Mouse (Mus musculus) hindbrain, embryonic 14.5 days (tissue): ENCODE measurements around the gene Pdzrn4. TPM values are rescaled to one million over a fixed set of nuclear protein-coding genes. Genes with fewer than 3 reads are reported as not detected.
A peak's percentile ranks its signal among the peaks of the same experiment; 100 is the strongest.

ENCODE experiments used
- ATAC-seq: fragments of 200-750 bp; cut with Nextera tagmentation; 2 replicates; pipeline ENCODE4 v1.8.0; 2017; ENCODE audit warnings: moderate number of reproducible peaks, mild to moderate bottlenecking, moderate TSS enrichment, moderate library complexity; ENCODE audit not compliant: low FRiP score
- DNase-seq: peaks from one replicate; pipeline ENCODE4 v3.0.0-alpha.2; 2015; ENCODE audit warnings: low spot score
- H3K27ac ChIP-seq: fragments of 300-500 bp; sonication (generic); 2 replicates; pipeline ENCODE4 v1.5.1; 2014; ENCODE audit warnings: mild to moderate bottlenecking, moderate library complexity
- H3K27me3 ChIP-seq: fragments of 300-500 bp; sonication (generic); 2 replicates; pipeline ENCODE4 v1.6.1; 2014; ENCODE audit warnings: mild to moderate bottlenecking, low read length, mixed read lengths; ENCODE audit not compliant: control insufficient read depth, insufficient read depth
- H3K36me3 ChIP-seq: fragments of 300-500 bp; sonication (generic); replicated peaks from 2 replicates; pipeline ENCODE4 v1.6.1; 2014; ENCODE audit not compliant: control insufficient read depth, insufficient read depth
- H3K4me1 ChIP-seq: fragments of 300-500 bp; sonication (generic); replicated peaks from 2 replicates; pipeline ENCODE4 v1.6.1; 2014; ENCODE audit warnings: antibody characterized with exemption, low read length, mixed read lengths; ENCODE audit not compliant: control insufficient read depth, insufficient read depth
- H3K4me2 ChIP-seq: fragments of 300-500 bp; sonication (generic); replicated peaks from 2 replicates; pipeline ENCODE4 v1.6.1; 2014; ENCODE audit warnings: mild to moderate bottlenecking, moderate library complexity
- H3K4me3 ChIP-seq: fragments of 300-500 bp; sonication (generic); replicated peaks from 2 replicates; pipeline ENCODE4 v1.5.1; 2014; ENCODE audit warnings: mild to moderate bottlenecking, low read length
- H3K9ac ChIP-seq: fragments of 300-500 bp; sonication (generic); 2 replicates; pipeline ENCODE4 v1.6.1; 2014
- H3K9me3 ChIP-seq: fragments of 300-500 bp; sonication (generic); 2 replicates; pipeline ENCODE4 v1.6.1; 2016; ENCODE audit warnings: low read length; ENCODE audit not compliant: control insufficient read depth
- WGBS: fragments of 180-500 bp; shearing (Covaris S2); extraction: QIAGEN DNeasy Blood & Tissue Kit; methylation state at CpG from one replicate; pipeline ENCODE4 v1.1.7; 2014; 5-methylcytosine and 5-hydroxymethylcytosine counted together
- polyA plus RNA-seq: library from polyadenylated mRNA; unstranded; fragments of >200 nt; fragmentation: Nextera tagmentation; extraction: Ambion mirVana; gene quantifications from 2 replicates; pipeline ENCODE4 v1.2.1, GENCODE M21; 2014

Gene Pdzrn4
- polyA plus RNA-seq, 1 experiment from 2014 or later = 33.5 TPM

DNA sequence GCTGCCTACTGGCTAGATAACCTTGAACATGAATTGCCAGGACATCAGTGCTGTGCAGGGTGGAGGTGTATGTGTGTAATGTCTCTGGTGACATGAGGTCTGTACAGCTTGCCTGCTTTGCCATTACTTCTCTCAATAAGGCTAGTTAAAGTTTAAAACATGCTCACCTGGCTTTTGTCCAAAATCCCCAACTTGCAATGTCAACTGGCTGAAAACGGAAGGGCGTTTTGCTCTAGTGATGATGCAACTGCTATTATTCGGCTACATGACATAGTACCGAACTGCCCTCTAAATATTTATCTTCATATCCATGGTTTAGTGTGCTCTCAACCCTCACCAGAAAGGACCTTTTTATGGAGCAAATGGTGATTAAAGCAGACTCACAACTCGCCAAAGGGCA lies 161.9 kb downstream of the Pdzrn4 start:
- H3K4me1 ChIP-seq = no peaks in the 10 kb centered on the region
- no peaks in the 10 kb centered on the region for H3K9me3 ChIP-seq
- no peak overlapping the region for H3K4me2 ChIP-seq
- H3K4me3 ChIP-seq = no peak overlapping the region
- 93% methylated on average over 5 of the region's 5 CpGs for WGBS
- H3K27ac ChIP-seq = no peak overlapping the region
- H3K36me3 ChIP-seq = no peaks in the 10 kb centered on the region
- DNase-seq (no peak), ATAC-seq (no peak)
- no peaks in the 10 kb centered on the region for H3K27me3 ChIP-seq
- H3K9ac ChIP-seq = no peak overlapping the region

DNA sequence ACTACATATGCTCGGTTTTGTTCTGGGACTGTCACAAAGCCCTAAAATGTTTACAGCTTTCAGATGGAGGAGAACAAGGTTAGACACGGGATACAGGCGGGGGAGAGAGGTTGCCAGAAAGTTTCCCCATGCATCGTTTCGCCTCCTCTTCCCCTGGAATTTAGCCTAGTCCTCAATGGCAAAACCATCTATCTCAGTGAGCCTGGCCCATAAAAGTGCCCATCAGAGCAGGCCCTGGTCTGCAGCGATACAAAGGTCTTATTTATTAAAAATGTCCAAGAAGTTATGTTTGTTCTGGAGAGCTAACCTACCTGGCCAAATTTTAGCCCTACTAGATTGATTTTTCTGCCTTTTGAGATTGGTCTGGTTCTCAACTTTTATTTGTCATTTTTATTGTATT lies 165.5 kb downstream of the Pdzrn4 start:
- Histone ChIP-seq H3K36me3 (no peaks in the 10 kb centered on the region), H3K9me3 (no peaks in the 10 kb centered on the region), H3K4me1 (no peaks in the 10 kb centered on the region), H3K4me2 (no peak overlapping the region), H3K4me3 (no peak overlapping the region), H3K27ac (no peak overlapping the region), H3K27me3 (no peaks in the 10 kb centered on the region), H3K9ac (no peak overlapping the region)
- ATAC-seq = no peak
- 89% methylated on average over 6 of the region's 6 CpGs for WGBS
- DNase-seq = no peak

DNA sequence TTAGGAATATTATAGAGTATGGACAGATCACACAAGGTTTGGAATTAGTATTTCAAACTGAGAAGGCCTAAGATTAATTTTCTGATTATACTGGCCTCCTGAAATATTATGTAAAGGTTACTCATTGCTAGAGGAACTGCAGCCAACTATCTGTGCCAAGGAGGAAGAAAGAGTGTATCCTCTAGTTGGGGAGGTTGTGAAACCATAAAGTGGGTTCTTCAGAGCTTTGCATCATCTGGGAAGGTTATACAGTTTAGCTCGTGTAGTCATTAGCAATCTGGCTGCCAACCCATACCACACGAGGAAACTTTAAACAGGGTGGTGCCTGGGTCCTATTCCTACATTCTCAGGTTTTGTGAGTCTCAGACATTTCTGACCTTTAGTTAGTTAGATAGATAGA lies 166.9 kb downstream of the Pdzrn4 start:
- 81% methylated on average over 2 of the region's 2 CpGs for WGBS
- H3K4me2 ChIP-seq = no peak overlapping the region
- H3K9me3 ChIP-seq = no peaks in the 10 kb centered on the region
- no peak for ATAC-seq
- H3K36me3 ChIP-seq = no peaks in the 10 kb centered on the region
- H3K27me3 ChIP-seq = no peaks in the 10 kb centered on the region
- no peaks in the 10 kb centered on the region for H3K4me1 ChIP-seq
- no peak for DNase-seq
- no peak overlapping the region for H3K27ac ChIP-seq
- H3K4me3 ChIP-seq = no peak overlapping the region
- no peak overlapping the region for H3K9ac ChIP-seq

DNA sequence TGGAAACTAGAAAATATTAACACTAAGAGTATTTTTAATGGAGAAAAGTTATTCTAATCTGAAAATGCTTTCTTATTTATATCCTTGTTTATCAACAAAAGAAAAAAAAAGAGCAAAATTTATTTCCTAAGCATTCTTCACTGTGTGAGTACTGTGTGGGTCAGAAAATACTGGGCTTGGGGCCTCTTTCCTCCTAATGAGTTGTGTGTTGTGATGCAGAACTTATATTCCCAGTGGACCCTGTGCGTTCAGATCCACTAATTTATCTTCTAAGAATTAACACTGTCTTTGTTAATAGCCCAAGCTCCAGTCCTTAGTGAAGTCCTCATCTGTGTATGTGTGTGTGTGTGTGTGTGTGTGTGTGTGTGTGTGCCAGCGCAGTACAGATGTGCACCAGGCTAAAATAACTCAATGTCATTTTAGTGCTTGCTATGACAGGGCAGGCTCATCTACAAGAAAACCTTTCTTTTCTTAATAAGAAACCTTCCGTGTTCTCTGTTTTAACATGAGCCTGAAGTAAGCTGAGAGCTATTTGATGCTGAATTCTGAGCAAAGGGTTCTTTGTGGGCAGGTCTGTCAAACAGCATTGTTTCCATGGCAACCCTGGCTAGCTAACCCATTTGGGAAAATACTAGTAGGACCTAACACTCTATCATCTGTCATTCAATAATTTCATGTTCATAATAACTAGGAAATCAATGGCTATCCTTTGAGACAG lies 174.0 kb downstream of the Pdzrn4 start:
- Histone ChIP-seq H3K9ac (0 out of 2 replicates have a peak overlapping the region, but pooled peaks have one; percentile 16), H3K4me2 (0 out of 2 replicates have a peak overlapping the region, but pooled peaks have one; percentile 13), H3K36me3 (no peaks in the 10 kb centered on the region), H3K27me3 (no peaks in the 10 kb centered on the region), H3K4me1 (peaks cover 14% of the 10 kb centered on the region), H3K27ac (peak overlapping the region; percentile 80), H3K9me3 (no peaks in the 10 kb centered on the region), H3K4me3 (no peak overlapping the region)
- peak; percentile 77; the same call in 1 of the 2 replicates for ATAC-seq
- 36% methylated on average over 3 of the region's 3 CpGs for WGBS
- DNase-seq = peak; percentile 67

DNA sequence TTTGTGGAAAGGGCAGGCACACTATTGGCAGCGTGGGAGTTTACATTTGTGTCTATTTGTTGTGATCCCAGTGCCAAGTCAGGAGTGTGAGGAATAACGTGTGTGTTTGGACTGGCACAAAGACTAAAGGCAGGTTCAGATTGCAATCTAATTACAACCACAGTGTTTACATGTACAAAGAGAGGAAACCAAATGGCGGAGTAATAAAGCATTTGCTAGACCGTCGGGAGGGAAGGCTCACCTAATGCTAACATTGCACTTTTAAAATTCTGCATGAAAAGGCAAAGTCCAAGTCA lies 174.5 kb downstream of the Pdzrn4 start:
- Histone ChIP-seq H3K9ac (no peak overlapping the region), H3K27me3 (no peaks in the 10 kb centered on the region), H3K9me3 (no peaks in the 10 kb centered on the region), H3K4me2 (0 out of 2 replicates have a peak overlapping the region, but pooled peaks have one; percentile 13), H3K4me3 (no peak overlapping the region), H3K36me3 (no peaks in the 10 kb centered on the region), H3K27ac (peak overlapping the region; percentile 80), H3K4me1 (peaks cover 14% of the 10 kb centered on the region)
- ATAC-seq = 0 out of 2 replicates have a peak, but pooled peaks have one; percentile 14
- 43% methylated on average over 5 of the region's 5 CpGs for WGBS
- peak; percentile 47 for DNase-seq

DNA sequence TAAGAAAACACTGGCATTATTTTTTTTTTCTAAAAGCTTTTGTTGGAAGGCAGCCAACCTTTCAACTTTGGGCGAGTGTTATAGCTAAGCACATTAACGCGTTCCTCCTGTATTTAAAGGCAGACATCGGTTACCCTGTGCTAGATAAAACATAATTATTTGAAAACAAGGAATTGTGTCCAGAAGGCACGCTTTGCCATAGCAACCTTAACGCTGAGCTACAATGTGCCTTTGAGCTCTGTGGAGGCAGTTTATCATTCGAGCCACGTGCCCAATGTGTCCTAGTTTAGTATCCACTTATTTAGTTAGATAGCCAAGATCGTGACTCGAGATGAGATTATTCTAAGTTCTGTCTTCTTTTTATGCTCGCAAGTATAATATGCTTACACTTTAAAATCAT lies 180.8 kb downstream of the Pdzrn4 start:
- 14% methylated on average over 11 of the region's 11 CpGs for WGBS
- Histone ChIP-seq H3K27me3 (no peaks in the 10 kb centered on the region), H3K4me2 (peak overlapping the region; percentile 26), H3K9me3 (no peaks in the 10 kb centered on the region), H3K27ac (0 out of 2 replicates have a peak overlapping the region, but pooled peaks have one; percentile 11), H3K36me3 (no peaks in the 10 kb centered on the region), H3K9ac (no peak overlapping the region; the same call in 1 of the 2 replicates), H3K4me3 (no peak overlapping the region), H3K4me1 (peaks cover 24% of the 10 kb centered on the region; the same call in 1 of the 2 replicates)
- DNase-seq (peak; percentile 65), ATAC-seq (no peak)

DNA sequence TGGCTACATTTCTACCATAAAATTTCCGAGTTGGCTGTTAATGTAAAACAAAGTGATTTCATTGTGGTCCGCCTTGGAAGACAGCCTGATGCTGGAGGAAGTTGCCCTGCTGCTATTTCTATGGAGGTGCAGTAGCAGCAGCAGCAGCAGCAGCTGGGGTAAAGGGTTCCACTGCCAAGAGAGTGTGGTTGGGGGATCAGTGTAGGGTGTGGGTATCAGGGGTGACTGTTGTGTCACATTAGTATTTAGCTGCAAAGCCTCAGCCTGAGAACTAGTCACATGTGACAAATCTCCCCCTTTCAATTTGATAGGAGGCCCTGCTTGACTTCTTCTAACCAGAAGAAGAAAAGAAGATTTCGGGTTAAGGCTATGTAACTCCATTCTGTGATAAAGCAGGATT lies 183.5 kb downstream of the Pdzrn4 start:
- DNase-seq (no peak), ATAC-seq (no peak)
- H3K4me1 ChIP-seq = peaks cover 24% of the 10 kb centered on the region; the same call in 1 of the 2 replicates
- H3K36me3 ChIP-seq = no peaks in the 10 kb centered on the region
- H3K9ac ChIP-seq = no peak overlapping the region
- no peak overlapping the region for H3K4me2 ChIP-seq
- no peak overlapping the region for H3K4me3 ChIP-seq
- no peaks in the 10 kb centered on the region for H3K9me3 ChIP-seq
- no peaks in the 10 kb centered on the region for H3K27me3 ChIP-seq
- 49% methylated on average over 3 of the region's 3 CpGs for WGBS
- no peak overlapping the region for H3K27ac ChIP-seq

DNA sequence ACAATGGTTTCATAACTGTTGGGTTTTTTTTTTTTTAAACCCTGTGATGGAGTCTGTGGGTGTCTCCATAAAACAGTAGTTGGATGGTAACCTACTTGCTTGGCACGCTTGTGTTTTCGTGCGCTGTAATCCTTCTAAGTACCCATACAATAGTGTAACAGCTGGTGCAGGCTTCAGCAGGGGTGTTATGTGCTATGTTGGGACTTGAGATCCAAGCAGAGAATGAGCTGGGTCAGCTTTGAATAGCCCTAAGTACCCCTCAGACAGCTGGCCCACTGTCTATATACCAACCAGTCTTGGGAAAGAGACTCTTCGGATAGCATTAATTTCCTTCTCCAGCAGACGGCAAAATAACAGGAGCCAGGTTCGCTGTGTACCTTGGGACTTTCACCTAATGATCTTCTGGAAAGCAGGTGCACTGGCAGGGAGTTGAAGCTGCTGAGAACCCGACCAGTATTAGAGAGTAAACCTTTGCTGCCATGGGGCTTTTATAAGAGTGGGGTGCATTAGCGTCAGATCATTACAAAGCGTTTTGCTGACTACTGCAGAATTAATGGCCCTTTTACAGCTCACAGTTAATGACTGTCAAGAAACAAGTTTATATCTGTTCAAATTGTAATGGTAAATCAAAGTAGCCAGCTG lies 184.2 kb downstream of the Pdzrn4 start:
- Histone ChIP-seq H3K27me3 (no peaks in the 10 kb centered on the region), H3K9me3 (no peaks in the 10 kb centered on the region), H3K9ac (no peak overlapping the region), H3K4me1 (peaks cover 24% of the 10 kb centered on the region; the same call in 1 of the 2 replicates), H3K4me2 (0 out of 2 replicates have a peak overlapping the region, but pooled peaks have one; percentile 11), H3K36me3 (no peaks in the 10 kb centered on the region), H3K4me3 (no peak overlapping the region), H3K27ac (peak overlapping the region; percentile 1; the same call in 1 of the 2 replicates)
- peak; percentile 83 for ATAC-seq
- no peak for DNase-seq
- WGBS = 43% methylated on average over 9 of the region's 9 CpGs

DNA sequence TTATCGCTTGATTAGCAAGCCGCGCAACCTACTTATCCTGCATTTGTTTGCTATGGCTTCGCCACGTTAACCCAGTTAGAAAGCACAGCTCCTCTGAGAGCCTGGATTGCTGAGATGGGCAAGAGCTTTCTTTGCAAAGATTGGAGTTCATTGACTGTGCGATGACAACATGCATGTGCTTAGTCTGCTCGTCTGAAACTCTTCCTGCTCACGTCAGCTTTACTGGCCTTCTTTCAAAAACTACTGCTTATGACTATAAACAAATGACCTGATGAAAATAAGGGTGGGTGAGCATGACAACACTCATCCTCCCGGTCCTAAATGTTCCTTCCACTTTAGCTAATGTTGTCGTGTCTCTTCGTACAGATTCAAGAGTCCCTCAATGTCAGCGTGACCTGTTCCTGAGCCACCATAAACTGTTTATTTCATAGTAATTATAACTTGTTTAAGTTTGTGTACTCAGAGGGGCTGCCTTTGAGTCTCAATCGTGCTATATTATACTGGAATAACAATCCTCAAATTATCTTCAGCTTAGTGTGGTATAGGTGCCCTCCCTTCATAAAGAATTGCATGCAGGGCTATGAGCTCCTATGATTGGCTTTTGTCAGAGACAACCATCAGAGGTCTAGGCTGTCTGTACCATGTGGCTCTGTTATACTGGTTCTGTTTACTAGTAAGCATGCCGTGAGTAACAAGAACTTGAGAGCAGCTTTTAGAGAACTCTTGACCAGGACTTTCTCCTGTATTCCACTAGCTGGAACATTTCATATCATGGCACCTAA lies 187.9 kb downstream of the Pdzrn4 start:
- H3K36me3 ChIP-seq = no peaks in the 10 kb centered on the region
- H3K27me3 ChIP-seq = no peaks in the 10 kb centered on the region
- H3K9me3 ChIP-seq = no peaks in the 10 kb centered on the region
- H3K9ac ChIP-seq = no peak overlapping the region
- H3K4me3 ChIP-seq = no peak overlapping the region
- ATAC-seq (no peak), DNase-seq (no peak)
- WGBS = 89% methylated on average over 14 of the region's 14 CpGs
- H3K4me1 ChIP-seq = peaks cover 14% of the 10 kb centered on the region; the same call in 1 of the 2 replicates
- no peak overlapping the region for H3K27ac ChIP-seq
- no peak overlapping the region for H3K4me2 ChIP-seq
